Comparison of ENCODE assay signal across 13 mouse cellular contexts in the genomic region with DNA sequence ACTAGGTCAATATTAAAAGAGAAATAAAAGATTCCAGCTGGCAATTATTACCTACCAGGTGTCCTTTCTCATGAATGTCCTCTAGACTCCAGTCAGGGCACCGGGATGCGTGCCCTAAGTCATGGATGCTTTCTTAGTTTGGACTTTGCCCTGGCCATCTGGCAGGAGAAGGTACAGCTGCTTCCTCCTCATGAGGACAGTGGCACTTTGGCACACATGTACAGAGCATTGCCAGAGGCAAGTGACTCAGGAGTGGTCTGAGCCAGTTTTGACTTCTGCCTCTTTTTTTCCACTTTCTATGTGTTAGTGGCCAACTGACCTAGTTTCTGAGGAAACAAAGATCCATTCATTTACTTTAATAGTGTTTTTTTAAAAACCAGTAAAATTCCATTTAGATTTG.
DNase-seq lines count a peak whose midpoint lies in the region; ATAC-seq and TF ChIP-seq lines count a peak whose summit lies in the region.
"Had no signal": no experiment of that assay in that cellular context is flagged by ENCODE, and none has a peak within 500 bp of the region (broad histone marks: within the 10 kb centered on the region; RNA-seq: fewer than 3 reads in every experiment).

No protein-coding gene starts in this region.

- no peak overlapping the region for H3K9ac ChIP-seq in midbrain, postnatal 0 days (replicated peaks; ENCODE audit: low read length, poor library complexity, severe bottlenecking)
- no peak overlapping the region for H3K9ac ChIP-seq in midbrain, embryonic 11.5 days (ENCODE audit: low read length)
- H3K9ac ChIP-seq: forebrain, embryonic 13.5 days; liver, embryonic 12.5 days had no signal

- no peak overlapping the region for H3K27ac ChIP-seq in midbrain, postnatal 0 days (ENCODE audit: low read depth, low read length)
- H3K27ac ChIP-seq in midbrain, embryonic 11.5 days (ENCODE audit: low read depth, low read length), result no peak overlapping the region
- no peak overlapping the region for H3K27ac ChIP-seq in layer of hippocampus, adult 2 months
- H3K27ac ChIP-seq: forebrain, embryonic 13.5 days; liver, embryonic 12.5 days had no signal

- H3K9me3 ChIP-seq in midbrain, postnatal 0 days (ENCODE audit: low read length), result no peaks in the 10 kb centered on the region
- H3K9me3 ChIP-seq in midbrain, embryonic 11.5 days (ENCODE audit: control insufficient read depth, low read length), result no peaks in the 10 kb centered on the region
- H3K9me3 ChIP-seq: forebrain, embryonic 13.5 days; liver, embryonic 12.5 days had no signal

- H3K36me3 ChIP-seq in midbrain, postnatal 0 days (ENCODE audit: insufficient read depth, low read length), result no peaks in the 10 kb centered on the region
- H3K36me3 ChIP-seq in midbrain, embryonic 11.5 days (ENCODE audit: control insufficient read depth, insufficient read depth, low read length), result no peaks in the 10 kb centered on the region
- H3K36me3 ChIP-seq: liver, embryonic 12.5 days had no signal

- no peak for ATAC-seq in midbrain, postnatal 0 days (ENCODE audit: low FRiP score)
- ATAC-seq in midbrain, embryonic 11.5 days (ENCODE audit: low FRiP score), result no peak
- no peak for ATAC-seq in activated CD4-positive, CD25-positive, alpha-beta regulatory T cell, adult 4 months
- ATAC-seq: forebrain, embryonic 13.5 days; liver, embryonic 12.5 days had no signal

- no peak for TF ChIP-seq CTCF in midbrain, postnatal 0 days (IDR thresholded peaks at IDR 0.05)
- no peak for TF ChIP-seq CTCF in layer of hippocampus, adult 2 months (conservative IDR thresholded peaks at IDR 0.05)

- 89% methylated on average over 2 of the region's 2 CpGs for WGBS in midbrain, postnatal 0 days
- WGBS in midbrain, embryonic 11.5 days, result 95% methylated on average over 2 of the region's 2 CpGs

- no peaks in the 10 kb centered on the region for H3K27me3 ChIP-seq in midbrain, postnatal 0 days (ENCODE audit: insufficient read depth, low read length)
- H3K27me3 ChIP-seq in midbrain, embryonic 11.5 days (ENCODE audit: control insufficient read depth, insufficient read depth, low read length), result no peaks in the 10 kb centered on the region
- H3K27me3 ChIP-seq: forebrain, embryonic 13.5 days; liver, embryonic 12.5 days had no signal

- no peak overlapping the region for H3K4me2 ChIP-seq in midbrain, postnatal 0 days (ENCODE audit: low read depth, low read length, poor library complexity, severe bottlenecking)
- no peak overlapping the region for H3K4me2 ChIP-seq in midbrain, embryonic 11.5 days
- H3K4me2 ChIP-seq: forebrain, embryonic 13.5 days; liver, embryonic 12.5 days had no signal

- H3K4me3 ChIP-seq in midbrain, postnatal 0 days (ENCODE audit: low read depth, low read length), result no peak overlapping the region
- H3K4me3 ChIP-seq in midbrain, embryonic 11.5 days (ENCODE audit: low read depth, low read length), result no peak overlapping the region
- no peak overlapping the region for H3K4me3 ChIP-seq in layer of hippocampus, adult 2 months
- H3K4me3 ChIP-seq: forebrain, embryonic 13.5 days; liver, embryonic 12.5 days had no signal

- no peaks in the 10 kb centered on the region for H3K4me1 ChIP-seq in midbrain, postnatal 0 days (ENCODE audit: insufficient read depth, low read length)
- H3K4me1 ChIP-seq in midbrain, embryonic 11.5 days (ENCODE audit: control insufficient read depth, insufficient read depth, low read length), result no peaks in the 10 kb centered on the region
- H3K4me1 ChIP-seq: forebrain, embryonic 13.5 days; liver, embryonic 12.5 days had no signal

- peak; percentile 61 for DNase-seq in midbrain, postnatal 0 days (ENCODE audit: low spot score)
- no peak for DNase-seq in midbrain, embryonic 11.5 days (ENCODE audit: low spot score, missing footprints)
- DNase-seq in cerebellum, postnatal 10 days, result peak; percentile 77 to 84
- peak; percentile 52 for DNase-seq in kidney, adult 18-20 months
- DNase-seq in lung, postnatal 36 days, result peak; percentile 30
- no peak for DNase-seq in layer of hippocampus, adult 18-20 months (ENCODE audit: low spot score in 2 of 2)
- no peak for DNase-seq in layer of hippocampus, adult 2 months (ENCODE audit: low spot score in 2 of 2)
- DNase-seq: adrenal gland, postnatal 14 days; embryo, embryonic 11 days; layer of hippocampus, postnatal 36 days had no signal

Comparison
In these comparisons a context has a peak if more than half of its experiments do, and no peak if none do; other contexts are left out.
1. DNase-seq: peak in midbrain, postnatal 0 days (single experiment), cerebellum, postnatal 10 days (2 of 2), kidney, adult 18-20 months (single experiment) and lung, postnatal 36 days (single experiment); none in midbrain, embryonic 11.5 days (single experiment), layer of hippocampus, adult 18-20 months (0 of 2) and layer of hippocampus, adult 2 months (0 of 2).